Mouse (Mus musculus): ENCODE measurements around the gene Msmb. TPM values are rescaled to one million over a fixed set of nuclear protein-coding genes. Genes with fewer than 3 reads are reported as not detected.
"Not testable (repeated sequence)": the region's sequence is repeated elsewhere in the genome, so short reads cannot be mapped to it uniquely, and the experiment has no call there.

The Msmb gene
- not detected in 2 replicates for polyA plus RNA-seq (2016; fragmentation: Nextera tagmentation; extraction: Ambion mirVana)

- no peaks in the 10 kb centered on the region for H3K4me1 ChIP-seq
- no peak within 1 kb of the TSS for H3K4me3 ChIP-seq
- no peak for ATAC-seq (ENCODE audit: low FRiP score)
- H3K4me2 ChIP-seq (replicated peaks), result no peak within 1 kb of the TSS
- no peaks in the 10 kb centered on the region for H3K27me3 ChIP-seq
- no peak within 1 kb of the TSS for H3K27ac ChIP-seq
- H3K9me3 ChIP-seq (replicated peaks), result no peaks in the 10 kb centered on the region; the same call in 1 of the 2 replicates
- H3K36me3 ChIP-seq, result no peaks in the 10 kb centered on the region
- H3K9ac ChIP-seq, result no peak within 1 kb of the TSS
- 88% methylated on average over 5 of the region's 5 CpGs for WGBS
These were observed at the start of gene Msmb for GRCm38 (mm10) chr14:32141723-32142122. Gene Msmb, plus strand, starts transcription at chr14:32142023.

GRCm38 (mm10) chr14:32093018-32093417 lies 48.8 kb upstream of the Msmb start:
- H3K9ac ChIP-seq, result no peak overlapping the region
- no peak overlapping the region for H3K4me3 ChIP-seq
- no peaks in the 10 kb centered on the region for H3K9me3 ChIP-seq (replicated peaks)
- 62% methylated on average over 1 of the region's 1 CpGs for WGBS
- H3K27me3 ChIP-seq, result no peaks in the 10 kb centered on the region
- H3K36me3 ChIP-seq, result peaks cover 46% of the 10 kb centered on the region
- H3K27ac ChIP-seq, result no peak overlapping the region
- no peak overlapping the region for H3K4me2 ChIP-seq (replicated peaks)
- no peaks in the 10 kb centered on the region for H3K4me1 ChIP-seq
- no peak for ATAC-seq (ENCODE audit: low FRiP score)

DNA sequence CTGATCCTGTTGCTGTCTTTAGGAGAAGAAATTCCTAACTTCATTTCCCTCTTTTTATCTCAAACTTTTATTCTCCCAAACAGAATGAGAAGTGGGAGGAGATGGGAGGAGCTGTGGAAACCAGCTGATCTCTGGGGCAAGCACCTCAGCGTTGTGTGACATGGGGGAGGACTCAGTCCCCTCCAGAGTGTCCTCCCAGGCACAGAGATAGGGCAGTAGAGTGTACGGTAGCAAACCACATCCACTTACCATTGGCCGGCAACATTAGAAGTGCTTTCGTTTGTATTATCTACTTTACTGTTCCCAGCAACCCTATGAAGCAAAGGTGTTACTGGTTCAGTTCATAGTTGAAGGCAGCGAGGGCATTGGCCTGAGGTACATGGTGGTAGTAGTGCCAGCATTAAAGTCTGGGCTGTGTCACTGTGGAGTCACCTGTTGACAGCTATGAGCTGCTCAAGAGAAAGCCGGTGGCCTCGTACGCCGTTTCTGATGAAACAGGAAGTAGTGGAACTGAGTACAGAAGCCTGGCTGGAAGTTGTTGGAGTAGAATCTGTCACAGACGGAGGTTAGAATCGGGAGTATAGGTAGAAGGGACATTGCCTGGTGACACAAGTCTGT lies 48.2 kb upstream of the Msmb start:
- no peak overlapping the region for H3K4me2 ChIP-seq (replicated peaks)
- no peaks in the 10 kb centered on the region for H3K27me3 ChIP-seq
- 89% methylated on average over 11 of the region's 11 CpGs for WGBS
- peaks cover 51% of the 10 kb centered on the region for H3K36me3 ChIP-seq
- H3K9me3 ChIP-seq (replicated peaks), result no peaks in the 10 kb centered on the region
- ATAC-seq (ENCODE audit: low FRiP score), result no peak
- H3K9ac ChIP-seq, result no peak overlapping the region
- no peak overlapping the region for H3K27ac ChIP-seq
- H3K4me3 ChIP-seq, result no peak overlapping the region
- no peaks in the 10 kb centered on the region for H3K4me1 ChIP-seq

DNA sequence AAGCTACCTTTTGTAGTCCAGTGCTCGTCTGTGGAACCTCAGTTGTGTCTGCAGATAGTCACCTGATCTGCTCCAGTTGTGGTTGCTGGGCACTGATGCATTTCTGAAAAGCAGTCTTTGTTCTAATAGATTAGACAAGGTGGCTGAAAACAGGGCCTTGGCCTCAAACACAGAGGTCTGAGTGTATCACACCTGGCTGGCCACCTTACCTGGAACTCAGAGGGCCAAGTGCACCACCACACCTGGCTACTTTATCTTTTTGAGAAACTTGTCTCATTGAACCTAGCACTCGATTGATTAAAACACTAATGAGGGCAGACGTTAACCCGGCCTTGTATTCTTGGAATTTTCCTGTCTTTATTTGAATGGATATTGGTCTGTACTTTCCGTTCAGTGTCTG lies 46.2 kb upstream of the Msmb start:
- Histone ChIP-seq H3K4me2 (replicated peaks) (no peak overlapping the region), H3K9me3 (replicated peaks) (no peaks in the 10 kb centered on the region), H3K27ac (no peak overlapping the region), H3K36me3 (peaks cover 72% of the 10 kb centered on the region), H3K27me3 (no peaks in the 10 kb centered on the region), H3K4me1 (no peaks in the 10 kb centered on the region), H3K9ac (no peak overlapping the region), H3K4me3 (no peak overlapping the region)
- 82% methylated on average over 5 of the region's 5 CpGs for WGBS
- ATAC-seq (ENCODE audit: low FRiP score), result no peak

- Histone ChIP-seq H3K9me3 (replicated peaks) (no peaks in the 10 kb centered on the region), H3K27ac (no peak overlapping the region), H3K27me3 (no peaks in the 10 kb centered on the region), H3K4me3 (no peak overlapping the region), H3K9ac (no peak overlapping the region), H3K36me3 (peaks cover 76% of the 10 kb centered on the region), H3K4me2 (replicated peaks) (no peak overlapping the region), H3K4me1 (no peaks in the 10 kb centered on the region)
- WGBS, result 84% methylated on average over 5 of the region's 5 CpGs
- ATAC-seq (ENCODE audit: low FRiP score), result no peak
These were observed 45.1 kb upstream of the Msmb start for GRCm38 (mm10) chr14:32096740-32097139.

- Histone ChIP-seq H3K9me3 (replicated peaks) (no peaks in the 10 kb centered on the region), H3K4me1 (no peaks in the 10 kb centered on the region), H3K27ac (no peak overlapping the region), H3K9ac (no peak overlapping the region), H3K36me3 (peaks cover 78% of the 10 kb centered on the region), H3K4me3 (no peak overlapping the region), H3K27me3 (no peaks in the 10 kb centered on the region), H3K4me2 (replicated peaks) (no peak overlapping the region)
- no peak for ATAC-seq (ENCODE audit: low FRiP score)
- WGBS, result 93% methylated on average over 7 of the region's 7 CpGs
These were observed 44.1 kb upstream of the Msmb start for GRCm38 (mm10) chr14:32097691-32098090.

- peaks cover 74% of the 10 kb centered on the region for H3K36me3 ChIP-seq
- WGBS, result 92% methylated on average over 3 of the region's 3 CpGs
- no peak overlapping the region for H3K4me3 ChIP-seq
- no peaks in the 10 kb centered on the region for H3K9me3 ChIP-seq (replicated peaks)
- no peak for ATAC-seq (ENCODE audit: low FRiP score)
- no peaks in the 10 kb centered on the region for H3K4me1 ChIP-seq
- no peak overlapping the region for H3K9ac ChIP-seq
- H3K27ac ChIP-seq, result no peak overlapping the region
- no peaks in the 10 kb centered on the region for H3K27me3 ChIP-seq
- H3K4me2 ChIP-seq (replicated peaks), result no peak overlapping the region
These were observed 42.9 kb upstream of the Msmb start for GRCm38 (mm10) chr14:32098951-32099350.

- Histone ChIP-seq H3K9ac (no peak overlapping the region), H3K4me3 (no peak overlapping the region), H3K4me1 (no peaks in the 10 kb centered on the region), H3K4me2 (replicated peaks) (no peak overlapping the region), H3K36me3 (peaks cover 38% of the 10 kb centered on the region), H3K27me3 (no peaks in the 10 kb centered on the region), H3K27ac (no peak overlapping the region), H3K9me3 (replicated peaks) (no peaks in the 10 kb centered on the region)
- no peak for ATAC-seq (ENCODE audit: low FRiP score)
- WGBS, result 81% methylated on average over 4 of the region's 4 CpGs
These were observed 38.3 kb upstream of the Msmb start for GRCm38 (mm10) chr14:32103556-32103955.

DNA sequence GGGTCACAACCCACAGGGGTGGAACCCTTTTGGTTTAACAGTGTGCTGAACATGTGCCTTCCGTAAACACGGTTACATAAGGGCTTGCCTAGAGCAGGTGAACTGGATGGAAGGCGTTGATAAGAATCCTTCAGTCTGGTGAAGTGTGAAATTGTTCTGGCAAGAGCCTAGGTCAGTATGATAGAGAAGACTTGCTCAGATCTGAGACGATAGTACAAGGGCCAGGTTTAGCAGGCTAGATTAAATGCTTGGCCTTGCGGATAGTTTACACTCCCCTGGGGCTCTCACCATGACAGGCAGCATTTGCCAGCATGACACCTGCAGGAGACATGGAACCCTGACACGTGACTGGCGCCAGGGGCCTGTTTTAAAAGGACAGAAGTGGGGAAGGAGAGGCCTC lies 36.2 kb upstream of the Msmb start:
- Histone ChIP-seq H3K4me2 (replicated peaks) (no peak overlapping the region), H3K27ac (no peak overlapping the region), H3K4me1 (no peaks in the 10 kb centered on the region), H3K36me3 (peaks cover 17% of the 10 kb centered on the region), H3K9ac (no peak overlapping the region), H3K27me3 (no peaks in the 10 kb centered on the region), H3K9me3 (replicated peaks) (no peaks in the 10 kb centered on the region), H3K4me3 (no peak overlapping the region)
- WGBS, result 54% methylated on average over 7 of the region's 7 CpGs
- ATAC-seq (ENCODE audit: low FRiP score), result no peak

DNA sequence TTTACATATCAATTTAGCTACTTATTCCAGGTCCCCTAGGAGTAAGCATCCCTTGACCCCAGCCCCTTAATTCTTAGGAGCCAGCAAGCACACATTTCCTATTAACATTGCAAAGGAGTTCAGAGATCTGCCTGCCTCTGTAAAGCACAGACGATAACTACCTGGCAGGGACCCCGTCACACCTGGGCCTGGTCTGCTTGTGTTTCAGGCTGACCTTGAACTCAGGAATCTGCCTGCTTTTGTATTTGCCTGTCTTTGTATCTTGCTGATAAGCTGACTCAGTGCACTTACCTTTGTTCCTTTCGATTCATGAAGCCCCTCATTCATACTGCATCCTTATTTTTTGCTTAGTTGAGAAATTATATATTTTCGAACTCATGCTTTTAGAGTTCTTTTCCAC lies 34.9 kb upstream of the Msmb start:
- no peak for ATAC-seq (ENCODE audit: low FRiP score)
- no peak overlapping the region for H3K9ac ChIP-seq
- no peaks in the 10 kb centered on the region for H3K4me1 ChIP-seq
- no peaks in the 10 kb centered on the region for H3K9me3 ChIP-seq (replicated peaks)
- peaks cover 13% of the 10 kb centered on the region; the same call in 1 of the 2 replicates for H3K36me3 ChIP-seq
- H3K4me2 ChIP-seq (replicated peaks), result no peak overlapping the region
- no peak overlapping the region for H3K27ac ChIP-seq
- 89% methylated on average over 4 of the region's 4 CpGs for WGBS
- no peaks in the 10 kb centered on the region for H3K27me3 ChIP-seq
- no peak overlapping the region for H3K4me3 ChIP-seq

GRCm38 (mm10) chr14:32112124-32112523 lies 29.7 kb upstream of the Msmb start:
- H3K9me3 ChIP-seq (replicated peaks); H3K9ac ChIP-seq; H3K4me2 ChIP-seq (replicated peaks); H3K27me3 ChIP-seq; ATAC-seq (ENCODE audit: low FRiP score); H3K4me1 ChIP-seq; H3K4me3 ChIP-seq; H3K36me3 ChIP-seq; H3K27ac ChIP-seq: not testable (repeated sequence)
- WGBS, result 88% methylated on average over 10 of the region's 10 CpGs

DNA sequence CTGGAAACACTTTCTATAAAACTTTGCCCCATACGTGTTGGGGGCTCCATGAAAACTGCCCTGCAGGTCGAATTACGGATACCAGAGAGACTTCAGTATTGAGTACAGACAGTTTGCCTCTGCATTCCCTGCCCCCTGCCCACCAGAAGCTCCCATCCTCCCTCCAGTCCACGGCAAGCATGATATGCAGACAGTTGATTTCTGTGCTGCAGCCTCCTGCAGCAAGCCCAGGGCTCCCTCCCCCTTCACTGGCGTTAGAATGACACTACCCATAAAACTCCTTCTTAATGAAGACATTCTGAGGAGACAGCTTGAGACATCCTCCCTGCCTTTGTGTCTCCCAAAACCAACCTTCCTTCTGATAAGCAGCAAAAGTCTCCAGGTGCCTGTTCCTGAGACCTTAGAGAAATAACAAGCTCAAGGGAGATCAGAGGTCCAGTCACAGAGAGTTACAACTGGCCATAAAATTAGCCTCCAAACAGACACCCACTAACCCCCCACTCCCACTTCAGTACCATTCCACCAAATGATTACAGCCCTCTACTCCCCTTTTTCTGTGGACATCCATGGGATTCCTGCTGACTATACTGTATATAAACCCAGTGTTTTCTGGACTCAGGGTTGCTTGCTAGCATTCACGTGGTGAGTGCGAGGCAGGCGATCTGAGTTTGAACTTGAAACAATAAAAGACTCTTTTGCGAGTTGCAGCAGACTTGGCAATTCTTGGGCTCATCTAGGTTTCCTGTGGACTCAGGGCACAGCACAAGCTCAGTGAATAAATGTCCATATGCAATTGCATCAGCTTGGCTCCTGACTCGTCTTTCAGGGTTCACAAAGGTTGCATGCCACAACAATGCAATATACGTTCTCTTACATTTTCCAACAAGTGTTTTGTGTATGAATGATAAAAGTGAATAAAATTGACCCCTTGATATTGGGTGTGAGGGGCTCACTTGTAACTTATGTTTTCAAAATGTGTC lies 20.6 kb upstream of the Msmb start:
- no peak for ATAC-seq (ENCODE audit: low FRiP score)
- 69% methylated on average over 11 of the region's 11 CpGs for WGBS
- Histone ChIP-seq H3K4me3 (no peak overlapping the region), H3K27me3 (no peaks in the 10 kb centered on the region), H3K27ac (no peak overlapping the region), H3K9me3 (replicated peaks) (no peaks in the 10 kb centered on the region), H3K9ac (no peak overlapping the region), H3K4me2 (replicated peaks) (no peak overlapping the region), H3K4me1 (no peaks in the 10 kb centered on the region), H3K36me3 (no peaks in the 10 kb centered on the region)
